Mouse (Mus musculus): ENCODE measurements around the gene Gm20481.

- no peak for TF ChIP-seq CTCF (IDR thresholded peaks at IDR 0.05; ENCODE audit: low read depth, low read length)
- no peak for TF ChIP-seq POLR2A (IDR thresholded peaks at IDR 0.05; ENCODE audit: insufficient read depth, low read length)
- no peak for TF ChIP-seq EP300 (IDR thresholded peaks at IDR 0.05; ENCODE audit: insufficient read depth, low read depth, low read length)
Measured at GRCm38 (mm10) chr17:35013221-35013620, 43.5 kb downstream of the Gm20481 start.

Data from ES-Bruce4 (cell line).